Mouse (Mus musculus) liver, adult 2 months (tissue): ENCODE measurements around the gene Rps24.

ENCODE experiments used
- CTCF ChIP-seq: fragments of 200-500 bp; IDR thresholded peaks from 2 replicates; pipeline ENCODE4 v1.5.1; 2011; ENCODE audit warnings: low read depth, low read length, control low read depth
- POLR2A ChIP-seq: fragments of 200-500 bp; IDR thresholded peaks from 2 replicates; pipeline ENCODE4 v1.6.1; 2011; ENCODE audit warnings: low read length, control low read depth; ENCODE audit not compliant: insufficient read depth; ENCODE audit errors: extremely low read depth

DNA sequence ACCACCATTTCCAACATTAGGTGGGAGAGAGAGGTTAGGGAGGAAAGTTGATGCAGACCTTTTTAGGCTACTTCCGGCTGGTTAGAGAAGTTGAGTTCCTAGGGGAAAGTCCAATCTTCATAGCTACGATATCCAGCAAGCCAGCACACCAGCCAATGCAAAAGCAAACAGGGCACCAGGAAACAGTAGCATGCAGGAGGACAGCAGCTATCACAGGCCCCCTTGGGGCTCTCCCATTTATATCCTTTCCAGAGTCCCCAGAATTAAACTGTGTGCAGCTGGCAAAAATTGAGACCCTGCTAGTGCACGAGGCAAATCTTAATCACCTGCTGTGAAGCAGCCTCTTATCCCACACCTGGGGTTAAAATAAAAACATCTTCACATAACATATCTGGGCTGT is 38.2 kb downstream of the Rps24 start:
- TF ChIP-seq CTCF = no peak
- TF ChIP-seq POLR2A = no peak
